Mouse (Mus musculus): ENCODE measurements around the gene Sorcs2.

The Sorcs2 gene

GRCm38 (mm10) chr5:36069503-36070360, 328.2 kb downstream of the Sorcs2 start:
- peak; percentile 18 for DNase-seq (ENCODE audit: extremely low spot score)

- peak; percentile 15 for DNase-seq (ENCODE audit: extremely low spot score)
Measured at GRCm38 (mm10) chr5:36067651-36068181, 330.2 kb downstream of the Sorcs2 start.

- no peak for DNase-seq (ENCODE audit: extremely low spot score)
Measured at GRCm38 (mm10) chr5:36057804-36058322, 340.1 kb downstream of the Sorcs2 start.

- no peak for DNase-seq (ENCODE audit: extremely low spot score)
Measured at GRCm38 (mm10) chr5:36056921-36057320, 341.0 kb downstream of the Sorcs2 start.

- no peak for DNase-seq (ENCODE audit: extremely low spot score)
Measured at GRCm38 (mm10) chr5:36055876-36056275, 342.1 kb downstream of the Sorcs2 start.

- DNase-seq (ENCODE audit: extremely low spot score): peak; percentile 11
Measured at GRCm38 (mm10) chr5:36054498-36054897, 343.4 kb downstream of the Sorcs2 start.

GRCm38 (mm10) chr5:36043154-36043553, 354.8 kb downstream of the Sorcs2 start:
- DNase-seq (ENCODE audit: extremely low spot score): no peak

GRCm38 (mm10) chr5:36041756-36042155, 356.2 kb downstream of the Sorcs2 start:
- no peak for DNase-seq (ENCODE audit: extremely low spot score)

GRCm38 (mm10) chr5:36041236-36041562, 356.7 kb downstream of the Sorcs2 start:
- DNase-seq (ENCODE audit: extremely low spot score): no peak

GRCm38 (mm10) chr5:36040398-36041235, 357.3 kb downstream of the Sorcs2 start:
- DNase-seq (ENCODE audit: extremely low spot score): no peak

- DNase-seq (ENCODE audit: extremely low spot score): no peak
Measured at GRCm38 (mm10) chr5:36039596-36039995, 358.3 kb downstream of the Sorcs2 start.

GRCm38 (mm10) chr5:36033531-36034426, 364.2 kb downstream of the Sorcs2 start:
- DNase-seq (ENCODE audit: extremely low spot score): peak; percentile 77

- no peak for DNase-seq (ENCODE audit: extremely low spot score)
Measured at GRCm38 (mm10) chr5:36025076-36025475, 372.9 kb downstream of the Sorcs2 start.

GRCm38 (mm10) chr5:36024003-36024685, 373.8 kb downstream of the Sorcs2 start:
- no peak for DNase-seq (ENCODE audit: extremely low spot score)

- no peak for DNase-seq (ENCODE audit: extremely low spot score)
Measured at GRCm38 (mm10) chr5:36022361-36022760, 375.6 kb downstream of the Sorcs2 start.

- no peak for DNase-seq (ENCODE audit: extremely low spot score)
Measured at GRCm38 (mm10) chr5:36021091-36021490, 376.8 kb downstream of the Sorcs2 start.

GRCm38 (mm10) chr5:36018366-36018765, 379.6 kb downstream of the Sorcs2 start:
- peak; percentile 17 for DNase-seq (ENCODE audit: extremely low spot score)

- no peak for DNase-seq (ENCODE audit: extremely low spot score)
Measured at GRCm38 (mm10) chr5:36009405-36009804, 388.5 kb downstream of the Sorcs2 start.

GRCm38 (mm10) chr5:36007649-36008048, 390.3 kb downstream of the Sorcs2 start:
- no peak for DNase-seq (ENCODE audit: extremely low spot score)

GRCm38 (mm10) chr5:36006586-36006985, 391.4 kb downstream of the Sorcs2 start:
- DNase-seq (ENCODE audit: extremely low spot score): no peak

- DNase-seq (ENCODE audit: extremely low spot score): no peak
Measured at GRCm38 (mm10) chr5:36006106-36006505, 391.8 kb downstream of the Sorcs2 start.

All from embryo, embryonic 9.5 days (tissue).